Comparison of ENCODE assay signal across 9 mouse cellular contexts in the genomic region with DNA sequence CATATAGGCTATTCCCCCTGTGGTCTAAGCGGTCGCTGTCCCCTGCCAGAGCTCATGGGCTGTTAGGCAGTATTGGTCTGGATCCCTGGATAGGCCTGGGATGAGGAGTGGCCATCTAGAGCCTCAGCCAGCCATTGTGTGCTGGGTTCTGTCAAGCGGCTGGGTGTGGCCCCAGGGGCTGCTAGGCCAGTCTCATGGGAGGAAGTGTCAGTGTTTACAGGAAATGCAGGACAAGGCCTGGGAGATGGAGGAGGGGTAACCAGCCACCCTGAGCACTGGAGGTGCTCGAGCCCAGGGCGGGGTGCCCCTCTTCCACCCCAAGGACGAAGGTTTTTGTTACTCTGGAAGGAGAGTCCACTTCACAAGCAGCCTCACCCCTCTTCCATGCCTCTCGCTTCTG. TPM values are rescaled to one million over a fixed set of nuclear protein-coding genes. Genes with fewer than 3 reads are reported as not detected.
DNase-seq lines count a peak whose midpoint lies in the region; ATAC-seq and TF ChIP-seq lines count a peak whose summit lies in the region.
"Had no signal": no experiment of that assay in that cellular context is flagged by ENCODE, and none has a peak within 500 bp of the region (broad histone marks: within the 10 kb centered on the region; RNA-seq: fewer than 3 reads in every experiment).

No protein-coding gene starts in this region.

- 0 out of 2 replicates have a peak, but pooled peaks have one; percentile 16 for ATAC-seq in heart, embryonic 15.5 days (replicated peaks; ENCODE audit: insufficient number of reproducible peaks, insufficient read depth, low FRiP score, low read depth)
- ATAC-seq: forebrain, embryonic 16.5 days had no signal

- H3K9me3 ChIP-seq in ES-Bruce4 (replicated peaks; ENCODE audit: control insufficient read depth, insufficient read depth, low read length, poor library complexity, severe bottlenecking): no peaks in the 10 kb centered on the region
- no peaks in the 10 kb centered on the region for H3K9me3 ChIP-seq in heart, embryonic 15.5 days (replicated peaks)
- no peaks in the 10 kb centered on the region for H3K9me3 ChIP-seq in hindbrain, embryonic 10.5 days

- peak; percentile 57; the same call in 1 of the 2 replicates for TF ChIP-seq EP300 in ES-Bruce4 (IDR thresholded peaks at IDR 0.05; ENCODE audit: insufficient read depth, low read depth, low read length)

- H3K27ac ChIP-seq in ES-Bruce4 (ENCODE audit: insufficient read depth, low read length): no peak overlapping the region
- no peak overlapping the region for H3K27ac ChIP-seq in heart, embryonic 15.5 days
- H3K27ac ChIP-seq in hindbrain, embryonic 10.5 days: no peak overlapping the region

- DNase-seq in 3134 (ENCODE audit: extremely low read depth, insufficient read length, low spot score): peak; percentile 41
- DNase-seq in kidney, postnatal 4 days: peak; percentile 44 to 66
- DNase-seq in frontal cortex, postnatal 36 days (ENCODE audit: low spot score in 2 of 2): no peak
- DNase-seq in hindbrain, embryonic 10.5 days (ENCODE audit: low spot score): no peak
- no peak for DNase-seq in left cerebral cortex, postnatal 4 days
- DNase-seq: cerebellum, postnatal 25 days had no signal

- no peak overlapping the region for H3K9ac ChIP-seq in ES-Bruce4 (ENCODE audit: low read depth, poor library complexity, severe bottlenecking)
- no peak overlapping the region for H3K9ac ChIP-seq in heart, embryonic 15.5 days

- H3K4me3 ChIP-seq in ES-Bruce4 (ENCODE audit: low read depth, low read length): no peak overlapping the region
- H3K4me3 ChIP-seq in heart, embryonic 15.5 days: no peak overlapping the region
- no peak overlapping the region for H3K4me3 ChIP-seq in hindbrain, embryonic 10.5 days

- 64% methylated on average over 7 of the region's 7 CpGs for WGBS in heart, embryonic 15.5 days
- 79% methylated on average over 7 of the region's 7 CpGs for WGBS in hindbrain, embryonic 10.5 days

- intact Hi-C loops in left cerebral cortex, postnatal 4 days (cut with DNase I): no loop called here

- no peaks in the 10 kb centered on the region for H3K27me3 ChIP-seq in ES-Bruce4 (ENCODE audit: control insufficient read depth, insufficient read depth, low read length, poor library complexity, severe bottlenecking)
- no peaks in the 10 kb centered on the region for H3K27me3 ChIP-seq in heart, embryonic 15.5 days
- H3K27me3 ChIP-seq in hindbrain, embryonic 10.5 days (ENCODE audit: insufficient read depth, poor library complexity, severe bottlenecking): no peaks in the 10 kb centered on the region

- no peak for TF ChIP-seq CTCF in ES-Bruce4 (IDR thresholded peaks at IDR 0.05; ENCODE audit: low read depth, low read length)

- TF ChIP-seq POLR2A in ES-Bruce4 (IDR thresholded peaks at IDR 0.05; ENCODE audit: insufficient read depth, low read length): no peak

- peaks cover 7% of the 10 kb centered on the region for H3K4me1 ChIP-seq in ES-Bruce4 (ENCODE audit: control insufficient read depth, insufficient read depth, low read length)
- peaks cover 6% of the 10 kb centered on the region for H3K4me1 ChIP-seq in heart, embryonic 15.5 days (replicated peaks)
- H3K4me1 ChIP-seq in hindbrain, embryonic 10.5 days (replicated peaks): peaks cover 4% of the 10 kb centered on the region

- H3K36me3 ChIP-seq in ES-Bruce4 (ENCODE audit: control insufficient read depth, insufficient read depth, low read length, poor library complexity, severe bottlenecking): no peaks in the 10 kb centered on the region
- no peaks in the 10 kb centered on the region for H3K36me3 ChIP-seq in heart, embryonic 15.5 days
- no peaks in the 10 kb centered on the region for H3K36me3 ChIP-seq in hindbrain, embryonic 10.5 days

- no peak overlapping the region for H3K4me2 ChIP-seq in heart, embryonic 15.5 days

RNA-seq across cellular contexts. Expression of a gene that starts 36.3 kb away (rescaled TPM):
- polyA plus RNA-seq in ES-Bruce4 (2011; ENCODE audit: insufficient read depth, insufficient read length, low read depth, missing spikeins): 4.1 and 5.1 TPM in 2 replicates
- polyA plus RNA-seq in heart, embryonic 15.5 days (2015; fragmentation: Nextera tagmentation; extraction: Ambion mirVana): 11.6 and 16.1 TPM in 2 replicates
- polyA plus RNA-seq in hindbrain, embryonic 10.5 days (2016; fragmentation: Nextera tagmentation; extraction: Ambion mirVana): 7.4 and 8.1 TPM in 2 replicates
- total RNA-seq in left cerebral cortex, postnatal 4 days (2021): 1 to 10 TPM; 7.5 to 7.9 TPM

Comparison
In these comparisons a context has a peak if more than half of its experiments do, and no peak if none do; other contexts are left out.
1. DNase-seq: peak in 3134 (single experiment) and kidney, postnatal 4 days (2 of 2); none in frontal cortex, postnatal 36 days (0 of 2), hindbrain, embryonic 10.5 days (single experiment) and left cerebral cortex, postnatal 4 days (single experiment).